Mouse (Mus musculus) lung, postnatal 25 days (tissue): ENCODE data around the gene Yap1.
"Not testable (repeated sequence)": the region's sequence is repeated elsewhere in the genome, so short reads cannot be mapped to it uniquely, and the experiment has no call there.

ENCODE experiments used
- DNase-seq: peaks from one replicate; pipeline ENCODE4 v3.0.0; 2022; ENCODE audit warnings: low spot score

Yap1 gene

GRCm38 (mm10) chr9:7913953-7914352, 90.4 kb downstream of the Yap1 start:
- DNase-seq: no peak

- DNase-seq: no peak
Measured at GRCm38 (mm10) chr9:7907351-7907985, 96.9 kb downstream of the Yap1 start.

GRCm38 (mm10) chr9:7906564-7906963, 97.8 kb downstream of the Yap1 start:
- no peak for DNase-seq

GRCm38 (mm10) chr9:7903825-7904224, 100.6 kb downstream of the Yap1 start:
- DNase-seq: no peak

- no peak for DNase-seq
Measured at GRCm38 (mm10) chr9:7903262-7903661, 101.1 kb downstream of the Yap1 start.

GRCm38 (mm10) chr9:7902311-7902710, 102.1 kb downstream of the Yap1 start:
- DNase-seq: peak; percentile 16

GRCm38 (mm10) chr9:7900965-7901364, 103.4 kb downstream of the Yap1 start:
- DNase-seq: no peak

- DNase-seq: peak; percentile 83
Measured at GRCm38 (mm10) chr9:7897502-7897901, 106.9 kb downstream of the Yap1 start.

- DNase-seq: not testable (repeated sequence)
Measured at GRCm38 (mm10) chr9:7891796-7892195, 112.6 kb downstream of the Yap1 start.

- DNase-seq: no peak
Measured at GRCm38 (mm10) chr9:7891177-7891576, 113.2 kb downstream of the Yap1 start.

GRCm38 (mm10) chr9:7884346-7884745, 120.0 kb downstream of the Yap1 start:
- DNase-seq: no peak

- no peak for DNase-seq
Measured at GRCm38 (mm10) chr9:7882304-7882865, 122.0 kb downstream of the Yap1 start.
